Mouse (Mus musculus) heart, embryonic 12.5 days (tissue): ENCODE results near the gene Pbx3. TPM values are rescaled to one million over a fixed set of nuclear protein-coding genes. Genes with fewer than 3 reads are reported as not detected.

ENCODE experiments used
- ATAC-seq: fragments of 200-750 bp; cut with Nextera tagmentation; 2 replicates; pipeline ENCODE4 v1.8.0; 2017; ENCODE audit warnings: moderate TSS enrichment, moderate library complexity; ENCODE audit not compliant: insufficient number of reproducible peaks, low FRiP score
- H3K27ac ChIP-seq: fragments of 300-500 bp; sonication (generic); 2 replicates; pipeline ENCODE4 v1.5.1; 2016; ENCODE audit warnings: mild to moderate bottlenecking, moderate library complexity; ENCODE audit not compliant: poor library complexity, severe bottlenecking
- H3K27me3 ChIP-seq: fragments of 300-500 bp; sonication (generic); replicated peaks from 2 replicates; pipeline ENCODE4 v1.6.1; 2016; ENCODE audit warnings: mild to moderate bottlenecking, moderate library complexity
- H3K36me3 ChIP-seq: fragments of 300-500 bp; sonication (generic); 2 replicates; pipeline ENCODE4 v1.6.1; 2016; ENCODE audit warnings: mild to moderate bottlenecking, moderate library complexity
- H3K4me1 ChIP-seq: fragments of 300-500 bp; sonication (generic); replicated peaks from 2 replicates; pipeline ENCODE4 v1.6.1; 2016; ENCODE audit warnings: mild to moderate bottlenecking
- H3K4me2 ChIP-seq: fragments of 300-500 bp; sonication (generic); 2 replicates; pipeline ENCODE4 v1.6.1; 2016; ENCODE audit warnings: mild to moderate bottlenecking, moderate library complexity
- H3K4me3 ChIP-seq: fragments of 300-500 bp; sonication (generic); 2 replicates; pipeline ENCODE4 v1.5.1; 2016; ENCODE audit warnings: mild to moderate bottlenecking
- H3K9ac ChIP-seq: fragments of 300-500 bp; sonication (generic); 2 replicates; pipeline ENCODE4 v1.6.1; 2016; ENCODE audit warnings: mild to moderate bottlenecking, moderate library complexity
- H3K9me3 ChIP-seq: fragments of 300-500 bp; sonication (generic); replicated peaks from 2 replicates; pipeline ENCODE4 v1.6.1; 2016; ENCODE audit warnings: mild to moderate bottlenecking, moderate library complexity
- WGBS: fragments of 180-500 bp; shearing (Covaris S2); methylation state at CpG from one replicate; pipeline ENCODE4 v1.1.7; 2016; 5-methylcytosine and 5-hydroxymethylcytosine counted together
- polyA plus RNA-seq: library from polyadenylated mRNA; unstranded; fragments of >200 nt; fragmentation: Nextera tagmentation; extraction: Ambion mirVana; gene quantifications from 2 replicates; pipeline ENCODE4 v1.2.1, GENCODE M21; 2016

The Pbx3 gene
- polyA plus RNA-seq, 1 experiment from 2014 or later = 33.1 TPM

DNA sequence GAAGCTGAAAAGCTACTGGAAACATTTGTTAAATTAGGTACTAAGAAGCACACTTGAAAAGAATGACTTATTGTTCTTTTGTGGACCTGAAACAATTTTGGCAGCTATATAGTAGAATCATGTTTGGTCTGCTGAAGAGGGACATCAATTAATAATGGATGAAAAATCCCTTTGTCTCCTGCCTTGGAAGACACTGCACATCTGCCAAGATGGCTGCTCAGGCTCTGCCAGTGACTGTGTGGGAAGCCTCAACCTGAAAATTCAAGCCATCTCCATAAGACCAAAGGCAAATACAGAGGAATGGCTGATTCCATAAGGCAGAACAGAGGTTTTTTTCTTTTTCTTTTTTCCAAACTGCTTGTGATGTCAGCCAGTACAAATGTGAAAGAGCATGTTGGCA lies 194.3 kb downstream of the Pbx3 start:
- no peak overlapping the region for H3K4me3 ChIP-seq
- H3K9me3 ChIP-seq = no peaks in the 10 kb centered on the region
- H3K27me3 ChIP-seq = no peaks in the 10 kb centered on the region
- H3K36me3 ChIP-seq = peaks cover 21% of the 10 kb centered on the region
- no peaks in the 10 kb centered on the region for H3K4me1 ChIP-seq
- no peak for ATAC-seq
- no peak overlapping the region for H3K27ac ChIP-seq
- no peak overlapping the region for H3K4me2 ChIP-seq
- H3K9ac ChIP-seq = no peak overlapping the region

DNA sequence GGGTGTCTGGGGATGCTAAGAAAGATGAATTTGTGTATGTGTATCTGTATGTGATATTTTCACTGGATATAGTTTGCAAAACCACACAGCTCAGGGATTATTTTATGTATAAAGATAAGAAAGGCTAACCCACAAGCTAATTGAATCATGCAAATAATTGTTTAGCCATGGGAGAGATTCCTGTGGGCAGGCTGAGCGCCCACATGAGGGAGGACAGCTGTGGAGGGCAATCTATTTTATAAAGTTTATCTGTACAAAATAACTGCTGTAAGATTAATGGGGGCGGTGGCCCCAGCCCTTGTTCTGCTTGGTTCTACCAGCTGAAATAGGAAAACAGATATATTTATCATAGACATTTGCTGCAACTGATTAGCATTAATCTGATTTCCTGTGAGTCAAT lies 202.5 kb downstream of the Pbx3 start:
- Histone ChIP-seq H3K9me3 (no peaks in the 10 kb centered on the region), H3K36me3 (peaks cover 30% of the 10 kb centered on the region), H3K4me1 (no peaks in the 10 kb centered on the region), H3K27me3 (no peaks in the 10 kb centered on the region), H3K4me3 (no peak overlapping the region), H3K27ac (no peak overlapping the region), H3K9ac (no peak overlapping the region), H3K4me2 (no peak overlapping the region)
- WGBS = 83% methylated on average over 2 of the region's 2 CpGs
- ATAC-seq = no peak

DNA sequence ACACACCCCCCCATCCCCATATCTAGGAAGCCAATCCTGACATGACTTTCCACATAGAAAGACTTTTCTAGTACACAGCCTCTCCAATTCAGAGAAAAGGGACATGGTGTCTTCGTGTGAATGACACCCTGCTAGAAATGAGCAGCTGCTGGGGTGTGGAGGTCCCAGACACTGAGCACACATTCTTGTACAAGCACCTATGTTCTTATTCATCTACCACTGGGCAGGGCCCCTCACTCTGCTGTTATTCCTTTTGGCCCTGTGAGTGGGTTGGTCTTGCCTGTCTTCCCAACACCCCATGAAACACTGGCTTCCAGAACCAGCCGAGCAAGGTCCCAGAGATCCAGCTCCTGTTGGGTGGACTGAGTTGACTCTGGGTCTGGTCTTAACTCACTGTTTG lies 203.3 kb downstream of the Pbx3 start:
- Histone ChIP-seq H3K4me3 (no peak overlapping the region), H3K4me2 (no peak overlapping the region), H3K9me3 (no peaks in the 10 kb centered on the region), H3K4me1 (no peaks in the 10 kb centered on the region), H3K27me3 (no peaks in the 10 kb centered on the region), H3K27ac (no peak overlapping the region), H3K9ac (no peak overlapping the region), H3K36me3 (peaks cover 27% of the 10 kb centered on the region)
- WGBS = 81% methylated on average over 2 of the region's 2 CpGs
- no peak for ATAC-seq

DNA sequence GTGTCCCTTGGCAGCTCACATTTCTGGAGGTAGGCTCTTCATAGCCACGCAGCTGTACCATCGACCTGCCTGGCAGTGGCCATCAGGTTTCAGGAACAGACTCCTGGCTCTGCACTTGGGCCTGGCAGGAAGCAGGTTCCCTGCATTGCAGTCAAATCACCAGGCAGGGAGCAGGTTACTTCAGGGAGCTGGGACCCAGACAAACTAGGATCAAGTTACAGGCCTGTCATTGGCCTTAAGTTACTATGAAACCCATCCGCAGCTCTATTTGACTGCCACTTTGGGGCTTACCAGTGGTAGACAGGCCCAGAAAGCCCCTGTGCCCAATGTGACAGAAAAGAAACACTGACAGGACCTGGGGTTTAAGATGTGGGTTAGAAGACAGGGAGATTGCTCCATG lies 204.8 kb downstream of the Pbx3 start:
- H3K27ac ChIP-seq = no peak overlapping the region
- H3K9me3 ChIP-seq = no peaks in the 10 kb centered on the region
- no peak overlapping the region for H3K4me3 ChIP-seq
- H3K9ac ChIP-seq = no peak overlapping the region
- H3K27me3 ChIP-seq = no peaks in the 10 kb centered on the region
- no peak overlapping the region for H3K4me2 ChIP-seq
- H3K36me3 ChIP-seq = peaks cover 21% of the 10 kb centered on the region
- no peak for ATAC-seq
- H3K4me1 ChIP-seq = no peaks in the 10 kb centered on the region
- WGBS = 58% methylated on average over 3 of the region's 3 CpGs

DNA sequence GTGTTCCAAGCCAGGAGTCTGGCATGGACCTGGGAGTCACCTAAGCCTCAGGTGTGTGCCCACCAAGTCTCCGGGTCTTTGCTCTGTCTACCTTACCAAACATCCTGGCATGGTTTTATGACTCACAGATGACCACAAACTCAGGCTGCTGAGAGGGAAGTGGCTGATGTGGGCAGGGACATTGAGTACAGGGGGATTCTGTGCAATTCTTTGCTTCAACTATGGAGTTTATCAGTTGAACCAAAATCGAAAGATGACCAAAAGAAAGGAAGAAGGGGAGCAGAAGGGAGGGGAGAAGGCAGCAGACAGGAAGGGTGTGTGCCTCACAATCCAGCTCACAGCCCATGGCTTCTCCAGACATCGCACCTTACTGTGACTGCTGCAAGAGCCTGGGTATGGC lies 210.5 kb downstream of the Pbx3 start:
- Histone ChIP-seq H3K4me2 (no peak overlapping the region), H3K27me3 (no peaks in the 10 kb centered on the region), H3K27ac (no peak overlapping the region), H3K4me1 (no peaks in the 10 kb centered on the region), H3K36me3 (no peaks in the 10 kb centered on the region), H3K9ac (no peak overlapping the region), H3K9me3 (no peaks in the 10 kb centered on the region), H3K4me3 (no peak overlapping the region)
- 66% methylated on average over 3 of the region's 3 CpGs for WGBS
- ATAC-seq = no peak

DNA sequence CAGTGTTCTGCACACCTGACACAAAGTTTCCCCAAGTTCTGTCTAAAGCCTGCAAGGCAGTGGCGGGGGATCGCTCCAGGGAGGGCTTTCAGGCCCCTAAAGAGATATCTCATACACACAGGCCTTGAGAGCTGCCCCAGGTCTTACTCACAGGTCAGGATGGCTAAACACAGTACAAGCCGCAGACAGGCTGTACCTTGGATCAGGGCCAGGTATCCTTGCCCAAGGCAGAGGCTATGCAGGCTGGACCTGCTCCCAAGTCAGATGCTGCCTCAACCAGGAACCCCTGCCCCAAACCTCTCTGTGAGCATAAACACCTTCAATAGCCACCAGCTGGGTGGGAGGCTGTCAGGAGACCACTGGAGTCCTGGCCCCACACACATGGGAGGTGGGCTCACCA lies 215.2 kb downstream of the Pbx3 start:
- H3K4me3 ChIP-seq = no peak overlapping the region

DNA sequence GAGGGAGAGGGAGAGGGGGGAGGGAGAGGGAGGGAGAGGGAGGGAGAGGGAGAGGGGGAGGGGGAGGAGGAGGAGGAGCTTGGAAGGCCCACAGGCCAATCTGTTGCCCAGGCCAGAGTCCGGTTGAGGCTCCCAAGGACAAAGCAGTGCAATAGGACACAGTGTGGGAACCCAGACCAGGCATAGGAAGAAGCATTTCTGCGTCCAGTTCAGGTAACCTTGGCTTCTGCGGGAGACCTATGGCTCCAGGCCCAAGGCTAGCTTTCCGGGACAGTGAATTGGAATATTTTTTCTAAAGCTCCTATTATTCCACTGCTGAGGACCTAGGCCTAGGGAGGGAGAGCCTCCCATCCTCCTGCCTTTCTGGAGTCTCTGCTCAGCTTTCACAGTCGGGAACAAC lies 218.1 kb downstream of the Pbx3 start:
- H3K4me1 ChIP-seq = no peaks in the 10 kb centered on the region
- no peaks in the 10 kb centered on the region for H3K9me3 ChIP-seq
- WGBS = 67% methylated on average over 5 of the region's 5 CpGs
- H3K27ac ChIP-seq = no peak overlapping the region
- no peak overlapping the region for H3K9ac ChIP-seq
- no peak overlapping the region for H3K4me2 ChIP-seq
- H3K4me3 ChIP-seq = no peak overlapping the region
- no peaks in the 10 kb centered on the region for H3K27me3 ChIP-seq
- ATAC-seq = no peak
- H3K36me3 ChIP-seq = no peaks in the 10 kb centered on the region

More for the DNA sequence above, 215.2 kb downstream of the Pbx3 start:
- 89% methylated on average over 3 of the region's 3 CpGs for WGBS
- no peaks in the 10 kb centered on the region for H3K9me3 ChIP-seq
- ATAC-seq = no peak
- H3K36me3 ChIP-seq = no peaks in the 10 kb centered on the region
- no peak overlapping the region for H3K27ac ChIP-seq
- H3K4me1 ChIP-seq = no peaks in the 10 kb centered on the region
- H3K4me2 ChIP-seq = no peak overlapping the region
- H3K27me3 ChIP-seq = no peaks in the 10 kb centered on the region
- no peak overlapping the region for H3K9ac ChIP-seq

DNA sequence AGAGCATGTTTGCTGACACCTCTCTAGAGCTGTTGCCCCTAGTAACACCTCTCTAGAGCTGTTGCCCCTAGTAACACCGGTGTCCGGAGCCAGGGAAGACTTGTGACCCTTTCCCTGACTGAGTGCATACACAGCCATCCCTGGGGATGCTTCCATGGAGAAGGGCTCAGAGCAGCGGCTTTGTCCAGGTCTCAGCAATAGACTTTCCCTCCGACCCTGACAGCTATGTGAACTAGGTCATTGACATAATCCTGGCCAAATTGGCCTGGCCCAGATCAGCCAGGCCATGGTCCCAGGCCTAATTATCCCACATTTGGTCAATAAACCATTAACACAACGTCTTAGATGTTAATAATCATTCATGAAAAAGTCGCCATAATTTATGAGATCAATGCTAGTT lies 219.6 kb downstream of the Pbx3 start:
- H3K27ac ChIP-seq = no peak overlapping the region
- no peak overlapping the region for H3K4me2 ChIP-seq
- WGBS = 81% methylated on average over 6 of the region's 6 CpGs
- no peaks in the 10 kb centered on the region for H3K4me1 ChIP-seq
- H3K36me3 ChIP-seq = no peaks in the 10 kb centered on the region
- H3K9me3 ChIP-seq = no peaks in the 10 kb centered on the region
- no peak overlapping the region for H3K9ac ChIP-seq
- no peak overlapping the region for H3K4me3 ChIP-seq
- no peak for ATAC-seq
- H3K27me3 ChIP-seq = no peaks in the 10 kb centered on the region; the same call in 1 of the 2 replicates

DNA sequence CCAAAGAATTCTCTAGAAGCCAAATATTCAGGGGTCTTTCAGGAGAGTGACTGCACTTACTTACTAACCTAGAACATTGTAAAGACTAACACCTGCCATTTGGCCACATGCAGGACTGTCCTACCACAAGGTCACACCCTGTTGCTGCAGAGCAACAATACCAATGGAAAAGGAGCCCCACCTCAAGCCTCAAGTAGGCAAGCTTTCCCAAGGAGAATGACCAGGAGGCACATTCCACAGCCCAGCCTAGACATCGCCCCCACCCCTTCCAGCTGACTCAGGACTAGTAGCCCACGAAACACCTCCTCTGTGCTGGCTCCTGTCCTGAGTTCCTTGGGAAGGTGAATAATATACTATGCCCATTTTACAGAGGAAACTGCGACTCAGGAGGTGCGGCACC lies 222.4 kb downstream of the Pbx3 start:
- no peak overlapping the region for H3K9ac ChIP-seq
- H3K36me3 ChIP-seq = no peaks in the 10 kb centered on the region
- H3K27me3 ChIP-seq = no peaks in the 10 kb centered on the region; the same call in 1 of the 2 replicates
- no peak for ATAC-seq
- no peaks in the 10 kb centered on the region for H3K9me3 ChIP-seq
- H3K4me3 ChIP-seq = no peak overlapping the region
- 76% methylated on average over 4 of the region's 4 CpGs for WGBS
- no peaks in the 10 kb centered on the region for H3K4me1 ChIP-seq
- H3K27ac ChIP-seq = no peak overlapping the region
- no peak overlapping the region for H3K4me2 ChIP-seq

DNA sequence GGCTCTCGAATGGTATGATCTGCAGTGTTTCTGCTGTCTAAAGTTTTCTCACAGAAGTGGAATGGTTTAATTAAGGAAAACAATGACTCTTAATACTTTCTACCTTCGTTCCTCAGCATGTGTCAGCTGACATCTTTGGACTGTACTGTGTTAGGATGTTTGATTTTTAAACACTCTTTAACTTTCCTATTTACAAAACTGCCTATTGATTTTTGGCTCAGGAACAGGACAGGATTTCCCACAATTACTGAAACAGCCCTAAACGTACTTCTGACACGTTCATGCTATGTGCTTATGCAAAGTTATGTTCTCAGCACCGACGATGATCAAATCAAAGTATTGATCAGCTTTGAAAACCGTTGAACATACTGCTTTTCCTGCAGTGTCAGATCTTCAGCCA lies 224.7 kb downstream of the Pbx3 start:
- WGBS = 83% methylated on average over 7 of the region's 7 CpGs
- Histone ChIP-seq H3K36me3 (no peaks in the 10 kb centered on the region), H3K27ac (no peak overlapping the region), H3K9ac (no peak overlapping the region), H3K9me3 (no peaks in the 10 kb centered on the region), H3K27me3 (no peaks in the 10 kb centered on the region; the same call in 1 of the 2 replicates), H3K4me2 (no peak overlapping the region), H3K4me3 (no peak overlapping the region), H3K4me1 (no peaks in the 10 kb centered on the region)
- no peak for ATAC-seq

DNA sequence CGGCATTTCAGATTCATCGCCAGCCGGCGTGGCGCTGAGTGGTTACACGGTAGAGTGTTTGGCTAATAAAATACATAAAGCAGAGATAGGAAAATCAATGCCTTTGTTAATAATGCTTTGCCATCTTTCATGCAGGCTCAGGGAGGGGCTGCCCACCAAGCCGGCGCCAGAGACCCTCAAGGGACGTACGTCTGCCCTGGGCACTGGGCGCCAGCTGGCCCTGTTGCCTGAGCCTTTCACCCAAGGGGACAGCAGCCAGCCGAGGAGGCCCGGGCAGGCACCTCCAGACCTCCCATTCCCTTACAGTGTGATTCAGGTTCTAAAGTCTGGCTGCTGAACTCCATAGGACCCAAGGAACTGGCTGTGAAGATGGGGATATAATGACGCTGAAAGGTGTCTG lies 225.5 kb downstream of the Pbx3 start:
- no peaks in the 10 kb centered on the region for H3K36me3 ChIP-seq
- WGBS = 82% methylated on average over 14 of the region's 14 CpGs
- no peak for ATAC-seq
- H3K27me3 ChIP-seq = no peaks in the 10 kb centered on the region; the same call in 1 of the 2 replicates
- no peak overlapping the region for H3K27ac ChIP-seq
- H3K9me3 ChIP-seq = no peaks in the 10 kb centered on the region
- H3K4me2 ChIP-seq = no peak overlapping the region
- no peak overlapping the region for H3K4me3 ChIP-seq
- no peak overlapping the region for H3K9ac ChIP-seq
- H3K4me1 ChIP-seq = no peaks in the 10 kb centered on the region

DNA sequence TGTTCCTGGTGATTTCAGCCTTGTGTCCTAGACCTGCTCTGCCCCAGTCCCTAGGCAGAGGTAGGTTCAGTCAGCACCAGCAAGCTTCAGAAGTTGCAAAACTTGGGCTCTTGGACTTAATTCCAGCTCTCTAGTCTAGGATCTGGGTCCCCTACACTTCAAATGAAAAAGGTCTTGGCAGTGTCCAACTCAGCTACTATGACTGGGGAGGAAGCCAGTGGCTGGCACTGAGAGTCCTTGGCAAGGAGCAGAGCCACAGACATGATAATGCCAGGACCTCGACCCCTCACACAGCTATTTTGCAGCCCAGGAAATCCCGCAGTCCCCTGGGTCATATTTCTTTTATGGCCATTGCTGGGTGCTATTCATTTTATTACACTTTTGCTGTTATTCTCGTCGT lies 225.9 kb downstream of the Pbx3 start:
- no peak overlapping the region for H3K4me2 ChIP-seq

More for the DNA sequence above, 225.9 kb downstream of the Pbx3 start:
- ATAC-seq = no peak
- no peaks in the 10 kb centered on the region; the same call in 1 of the 2 replicates for H3K27me3 ChIP-seq
- H3K9ac ChIP-seq = no peak overlapping the region
- no peak overlapping the region for H3K27ac ChIP-seq
- H3K4me1 ChIP-seq = no peaks in the 10 kb centered on the region
- H3K9me3 ChIP-seq = no peaks in the 10 kb centered on the region
- no peaks in the 10 kb centered on the region for H3K36me3 ChIP-seq
- no peak overlapping the region for H3K4me3 ChIP-seq
- 82% methylated on average over 4 of the region's 4 CpGs for WGBS
